Mouse (Mus musculus) small intestine, adult 2 months (tissue): ENCODE data around the gene Cdadc1. TPM values are rescaled to one million over a fixed set of nuclear protein-coding genes. Genes with fewer than 3 reads are reported as not detected.

Experiments
- H3K27ac ChIP-seq: fragments of 200-500 bp; 2 replicates; pipeline ENCODE4 v1.5.1; 2012; ENCODE audit warnings: low read depth, low read length, control low read depth, inconsistent platforms; ENCODE audit not compliant: insufficient read depth
- H3K27me3 ChIP-seq: fragments of 200-500 bp; 2 replicates; pipeline ENCODE4 v1.6.1; 2012; ENCODE audit warnings: mild to moderate bottlenecking, moderate library complexity, low read length, inconsistent platforms; ENCODE audit not compliant: control insufficient read depth, insufficient read depth
- H3K36me3 ChIP-seq: fragments of 200-500 bp; 2 replicates; pipeline ENCODE4 v1.6.1; 2012; ENCODE audit warnings: mild to moderate bottlenecking, low read length, control low read depth, inconsistent platforms; ENCODE audit not compliant: control insufficient read depth, insufficient read depth
- H3K4me1 ChIP-seq: fragments of 200-500 bp; 2 replicates; pipeline ENCODE4 v1.6.1; 2012; ENCODE audit warnings: low read length, inconsistent platforms, mixed read lengths; ENCODE audit not compliant: control insufficient read depth, insufficient read depth, insufficient read length
- H3K4me3 ChIP-seq: fragments of 200-500 bp; 2 replicates; pipeline ENCODE4 v1.5.1; 2012; ENCODE audit warnings: low read depth, mild to moderate bottlenecking, control low read depth, inconsistent platforms, low read length, moderate library complexity
- CTCF ChIP-seq: fragments of 200-500 bp; IDR thresholded peaks from 2 replicates; pipeline ENCODE4 v1.5.1; 2012; ENCODE audit warnings: low read depth, mild to moderate bottlenecking, control low read depth, inconsistent platforms, low read length, moderate library complexity, mixed read lengths; ENCODE audit not compliant: insufficient replicate concordance, insufficient read length; ENCODE audit errors: extremely low read depth
- POLR2A ChIP-seq: fragments of 200-500 bp; IDR thresholded peaks from 2 replicates; pipeline ENCODE4 v1.6.1; 2012; ENCODE audit warnings: low read depth, mild to moderate bottlenecking, control low read depth, inconsistent platforms, low read length, moderate library complexity
- WGBS: fragments of 180-500 bp; shearing (Covaris S2); methylation state at CpG from one replicate; pipeline ENCODE4 v1.1.7; 2018; 5-methylcytosine and 5-hydroxymethylcytosine counted together
- polyA plus RNA-seq: library from polyadenylated mRNA; depleted of rRNA; stranded (reverse); fragments of >200 nt; gene quantifications from 2 replicates; pipeline ENCODE4 v1.2.3, GENCODE M21; 2012; rRNA removed

Gene Cdadc1
- polyA plus RNA-seq, 1 experiment, result 1.9 TPM

DNA sequence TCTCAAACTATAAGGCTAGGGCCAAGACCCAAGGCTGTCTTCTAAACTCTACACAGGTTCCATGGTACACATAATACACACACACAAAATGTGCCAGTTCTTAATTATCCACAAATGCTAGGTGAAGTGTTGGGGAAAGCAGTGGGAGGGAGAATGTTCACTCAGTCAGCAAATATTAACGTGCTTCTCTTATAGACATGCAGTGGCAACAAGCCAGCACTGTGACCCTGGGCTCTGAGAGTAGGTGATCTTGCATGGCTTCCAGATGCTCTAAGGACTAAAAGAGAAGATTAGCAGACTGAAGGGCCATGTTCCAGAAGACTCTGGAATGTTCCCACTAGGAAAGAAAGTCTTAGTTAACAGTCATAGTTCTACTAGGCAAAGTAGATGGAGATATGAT is 67.0 kb downstream of the Cdadc1 start:
- Histone ChIP-seq H3K27ac (no peak overlapping the region), H3K36me3 (peaks cover 2% of the 10 kb centered on the region; the same call in 1 of the 2 replicates), H3K4me1 (peaks cover 4% of the 10 kb centered on the region; the same call in 1 of the 2 replicates), H3K4me3 (no peak overlapping the region), H3K27me3 (no peaks in the 10 kb centered on the region)
- TF ChIP-seq CTCF, result no peak
- no peak for TF ChIP-seq POLR2A
- WGBS, result 74% methylated on average over 1 of the region's 1 CpGs

DNA sequence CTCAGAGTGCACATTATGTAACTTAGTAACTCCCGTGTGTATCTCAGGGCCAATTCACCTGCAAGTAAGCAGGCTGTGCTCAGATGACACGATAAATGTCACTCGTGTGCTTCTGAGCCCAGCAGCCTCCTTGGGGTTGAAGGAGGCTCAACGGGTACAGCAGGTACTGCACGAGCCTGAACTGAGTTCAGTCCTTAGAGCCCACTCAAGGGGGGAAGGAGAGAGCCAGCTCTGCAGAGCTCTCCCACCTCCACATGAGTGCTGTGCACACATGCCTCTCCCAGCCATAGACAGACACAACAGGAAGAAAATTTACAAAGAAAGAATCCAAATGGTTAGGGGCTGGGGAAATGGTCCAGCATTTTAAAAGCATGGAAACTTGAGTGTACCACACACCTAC is 71.9 kb downstream of the Cdadc1 start:
- TF ChIP-seq POLR2A (no peak), CTCF (no peak)
- H3K27ac ChIP-seq, result no peak overlapping the region
- H3K36me3 ChIP-seq, result peaks cover 3% of the 10 kb centered on the region; the same call in 1 of the 2 replicates
- no peaks in the 10 kb centered on the region for H3K27me3 ChIP-seq
- 64% methylated on average over 5 of the region's 5 CpGs for WGBS
- H3K4me1 ChIP-seq, result no peaks in the 10 kb centered on the region
- no peak overlapping the region for H3K4me3 ChIP-seq

DNA sequence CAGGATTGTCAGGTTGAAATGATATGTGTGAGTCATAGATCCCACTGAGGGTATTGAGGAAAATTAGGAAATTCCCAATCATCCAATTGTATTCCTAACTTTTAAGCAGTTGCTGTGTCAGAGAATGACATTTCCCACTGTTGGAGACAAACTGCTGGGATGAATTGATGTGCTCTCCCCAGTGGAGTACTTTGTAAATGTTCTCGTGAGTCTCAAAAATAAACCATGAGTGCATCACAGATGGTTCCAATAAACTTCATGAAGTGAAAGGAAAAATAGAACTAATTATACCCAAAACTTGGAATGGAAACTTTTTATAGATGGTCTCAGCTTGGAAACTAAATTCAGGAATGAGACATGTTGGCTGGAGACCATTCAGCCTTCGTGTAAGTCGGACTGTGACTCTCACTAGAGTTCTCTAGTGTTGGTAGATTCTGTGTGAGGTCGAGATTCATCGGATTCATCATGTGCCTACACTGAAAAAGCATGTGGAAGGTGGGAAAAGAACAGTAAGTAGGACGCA is 83.8 kb downstream of the Cdadc1 start:
- Histone ChIP-seq H3K4me3 (no peak overlapping the region), H3K27ac (no peak overlapping the region), H3K4me1 (no peaks in the 10 kb centered on the region), H3K27me3 (no peaks in the 10 kb centered on the region), H3K36me3 (peaks cover 4% of the 10 kb centered on the region)
- 81% methylated on average over 6 of the region's 6 CpGs for WGBS
- TF ChIP-seq CTCF, result no peak
- no peak for TF ChIP-seq POLR2A

Other genes starting within 250 kb of the Cdadc1 start
- 1.6 and 3.0 TPM in 2 replicates for gene Phf11d, start 232.5 kb downstream of the Cdadc1 start, polyA plus RNA-seq
- 0.14 and 0.29 TPM in 2 replicates for gene Phf11c, start 202.6 kb downstream of the Cdadc1 start, polyA plus RNA-seq
- gene Setdb2, start 157.1 kb downstream of the Cdadc1 start, polyA plus RNA-seq, result 2.3 and 5.6 TPM in 2 replicates
- 1.7 and 2.9 TPM in 2 replicates for gene Cab39l, start 157.0 kb downstream of the Cdadc1 start, polyA plus RNA-seq
- 12.3 and 20.7 TPM in 2 replicates for gene Shisa2, start 27.3 kb upstream of the Cdadc1 start, polyA plus RNA-seq